Mouse (Mus musculus): Measurements from ENCODE around the gene Dpyd. TPM values are rescaled to one million over a fixed set of nuclear protein-coding genes. Genes with fewer than 3 reads are reported as not detected.

Dpyd gene
- total RNA-seq, 2 experiments from 2014 or later = not detected

DNA sequence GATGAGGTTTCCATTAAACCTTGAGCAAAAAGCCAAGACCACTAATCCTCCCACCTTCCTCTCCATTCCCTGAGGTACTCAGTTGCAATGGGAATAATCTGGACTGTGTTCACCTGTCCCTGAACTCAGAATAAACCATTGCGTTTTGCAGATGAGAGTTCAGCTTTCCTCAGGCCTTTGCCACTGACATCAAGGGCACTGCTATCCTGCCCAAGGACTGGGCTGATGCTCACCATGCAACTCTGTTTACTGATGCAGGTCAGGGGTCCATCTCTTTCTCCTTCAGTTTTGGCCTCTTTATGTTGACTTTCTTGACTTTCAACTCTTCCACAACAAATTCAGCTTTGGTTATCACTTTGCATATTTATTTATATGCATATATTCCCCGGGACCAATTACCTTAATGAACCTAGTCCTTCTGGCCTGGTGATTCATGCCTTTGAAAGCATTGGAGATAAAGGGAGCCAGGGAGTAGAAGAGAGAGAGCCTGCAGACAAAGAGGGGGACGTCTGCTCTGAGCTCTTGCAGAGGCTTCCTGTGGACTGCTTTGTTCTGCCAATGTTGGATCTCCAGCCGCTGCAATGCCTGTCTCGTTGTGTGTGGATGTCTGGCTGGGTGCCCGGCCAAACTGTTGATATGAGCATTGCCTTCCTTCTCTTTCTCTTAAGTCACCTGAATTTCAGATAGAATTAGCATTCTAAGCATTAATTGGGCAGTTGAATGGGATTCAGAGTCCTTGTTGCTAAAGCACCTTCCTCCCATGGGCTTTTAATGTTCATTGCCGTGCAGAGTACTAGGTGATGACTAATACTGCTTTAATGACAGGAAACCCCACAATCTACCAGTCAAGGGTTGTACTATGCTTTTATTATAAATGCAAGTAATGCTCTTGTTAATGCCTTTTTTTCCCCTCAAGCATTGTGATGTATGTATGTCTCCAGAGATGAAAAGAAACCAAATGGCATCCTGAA is 771.7 kb downstream of the Dpyd start:
- ATAC-seq (ENCODE audit: poor library complexity, severe bottlenecking) = no peak

DNA sequence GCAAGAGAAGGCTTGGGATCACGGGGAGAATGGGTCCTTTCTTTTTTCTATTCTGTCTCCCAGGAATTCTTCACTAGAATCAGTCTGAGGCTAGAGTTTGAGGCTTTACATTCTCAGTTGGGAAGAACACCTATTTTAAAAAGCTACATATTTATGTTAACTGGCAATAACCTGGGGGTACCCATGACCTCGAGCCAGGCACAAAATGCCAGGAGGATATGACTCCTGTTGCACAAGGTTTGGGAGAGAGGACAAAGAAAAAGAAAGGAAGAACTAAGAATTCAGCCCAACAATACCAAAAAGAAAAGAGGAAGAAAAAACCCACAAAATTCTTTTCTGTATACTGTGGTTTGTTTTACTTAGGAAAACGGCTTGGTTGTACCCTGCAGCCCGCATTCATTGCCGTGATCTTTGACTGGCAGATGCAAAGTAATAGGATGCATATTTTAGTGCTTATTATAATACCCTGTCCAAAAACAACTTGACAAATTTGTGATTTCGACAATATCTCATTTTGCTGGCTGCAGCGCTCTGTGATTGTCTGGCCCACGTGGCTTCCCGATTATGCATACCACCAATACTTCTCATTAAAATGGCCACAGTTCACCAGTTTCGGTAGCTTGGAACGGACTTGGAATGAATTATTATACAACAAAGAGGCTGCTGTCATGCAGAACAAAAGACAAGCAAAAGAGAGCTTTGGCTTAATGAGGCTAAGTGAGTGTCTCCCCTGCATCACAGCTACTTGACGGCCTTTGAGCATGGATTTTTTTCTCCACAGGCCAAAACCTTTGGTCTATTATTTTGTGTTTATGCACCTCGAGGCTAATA is 799.8 kb downstream of the Dpyd start:
- ATAC-seq (ENCODE audit: poor library complexity, severe bottlenecking) = no peak

DNA sequence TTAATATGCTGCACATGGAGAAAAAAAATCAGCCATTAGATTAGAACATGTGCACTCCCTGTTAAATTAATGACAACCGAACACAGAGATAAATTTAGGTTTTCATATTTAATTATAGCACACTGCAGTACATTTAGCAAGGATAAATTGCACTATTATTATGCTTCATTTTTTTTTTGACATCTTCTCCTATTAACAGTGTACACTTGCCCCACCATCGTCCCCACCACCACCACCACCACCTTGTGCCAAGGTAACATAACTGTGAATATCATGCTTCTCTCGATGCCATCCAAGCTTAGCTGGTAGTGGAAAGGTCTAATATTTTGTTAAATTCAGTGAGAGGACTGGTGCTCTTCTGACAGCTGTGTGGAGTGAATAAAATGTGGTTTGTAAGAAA is 800.5 kb downstream of the Dpyd start:
- no peak for ATAC-seq (ENCODE audit: poor library complexity, severe bottlenecking)

DNA sequence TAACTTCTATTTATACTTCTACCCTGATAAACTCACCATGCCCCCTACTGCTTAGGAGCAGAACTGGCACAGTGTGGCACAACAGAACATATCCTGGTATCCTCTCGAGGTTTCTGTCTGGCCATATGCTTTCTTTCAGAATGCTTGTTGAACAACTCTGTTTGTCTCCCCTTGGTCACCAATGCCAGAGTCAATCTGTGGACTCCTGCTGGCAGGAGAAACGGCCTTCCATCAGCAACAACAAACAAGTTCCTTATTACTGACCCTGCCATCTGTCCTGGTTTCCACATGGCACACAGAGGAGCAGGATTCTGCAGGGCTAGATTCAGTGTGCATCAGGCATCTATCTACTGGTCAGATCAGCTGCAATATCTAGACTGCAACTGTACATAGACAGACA is 807.0 kb downstream of the Dpyd start:
- no peak for ATAC-seq (ENCODE audit: poor library complexity, severe bottlenecking)

DNA sequence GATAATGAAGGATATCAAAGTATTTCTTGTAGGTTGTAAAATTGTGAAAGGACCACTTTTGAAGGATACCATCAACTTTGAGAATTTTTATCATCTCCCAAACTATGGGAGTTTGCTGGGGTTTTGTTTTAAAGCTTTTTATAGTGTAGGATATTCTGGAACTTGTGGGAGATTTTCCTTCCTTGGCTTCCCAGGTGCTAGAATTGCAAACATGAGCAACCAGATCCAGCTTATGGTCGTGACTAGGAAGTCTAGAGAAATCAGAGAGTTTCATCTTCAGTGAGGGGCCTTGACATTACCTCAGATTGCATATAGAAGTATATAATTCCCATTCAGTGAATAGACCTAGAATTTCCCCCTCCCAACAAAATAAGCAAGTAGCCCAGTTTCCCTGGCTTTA is 819.2 kb downstream of the Dpyd start:
- ATAC-seq (ENCODE audit: poor library complexity, severe bottlenecking) = no peak

DNA sequence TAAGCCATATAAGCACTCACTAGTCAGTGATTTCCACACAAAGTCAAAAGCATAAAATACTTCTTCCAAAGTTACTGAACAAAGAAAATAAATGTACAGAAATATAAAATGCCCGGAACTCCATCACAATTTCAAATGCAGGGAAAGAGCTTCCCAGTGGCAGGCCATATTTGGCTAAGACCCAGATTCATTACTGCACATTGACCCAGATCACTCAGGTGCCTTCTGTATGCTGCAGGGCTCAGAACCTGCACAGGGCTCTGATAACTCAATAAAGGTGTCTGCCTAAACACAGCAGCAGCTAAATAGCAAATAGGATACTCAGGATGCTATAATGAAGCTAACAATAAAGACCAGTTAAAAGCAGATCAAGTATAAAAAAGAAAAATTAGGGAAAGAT is 820.5 kb downstream of the Dpyd start:
- ATAC-seq (ENCODE audit: poor library complexity, severe bottlenecking) = no peak

DNA sequence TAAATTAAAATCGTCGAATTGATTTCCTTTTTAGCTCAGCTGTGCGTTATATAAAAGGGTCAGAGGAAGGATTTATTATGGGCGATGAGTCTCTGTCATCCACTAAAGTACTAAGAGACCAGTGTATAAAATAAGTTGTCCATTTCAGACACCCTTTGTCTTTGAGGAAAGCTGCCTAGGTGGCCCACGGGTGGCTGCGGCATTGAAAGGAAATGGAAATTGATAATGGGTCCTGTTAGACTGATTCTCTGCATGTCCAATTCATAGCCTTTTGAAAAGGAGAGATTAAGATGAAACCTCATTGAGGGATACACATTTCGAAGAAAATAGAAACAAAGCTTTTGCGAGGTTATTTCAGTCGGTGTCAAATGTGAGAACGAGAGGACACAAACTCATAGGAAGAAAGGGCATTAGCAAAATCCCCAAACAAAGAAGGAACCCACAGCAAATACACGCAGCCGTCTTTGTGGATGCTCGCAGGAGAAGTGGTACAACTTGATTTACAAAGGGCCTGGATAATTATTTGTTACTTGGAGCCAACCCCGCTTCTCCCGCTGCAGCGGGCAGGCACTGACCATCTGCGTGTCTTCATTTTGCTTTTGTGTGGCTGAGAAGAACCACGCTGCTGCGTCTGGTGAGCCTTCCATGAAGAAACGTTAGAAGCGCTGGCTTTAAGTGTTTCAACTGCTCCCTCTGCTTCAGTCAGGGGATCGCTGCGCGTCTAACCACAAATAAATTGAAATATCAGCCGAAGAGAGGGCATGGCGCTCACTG is 825.6 kb downstream of the Dpyd start:
- no peak for ATAC-seq (ENCODE audit: poor library complexity, severe bottlenecking)

DNA sequence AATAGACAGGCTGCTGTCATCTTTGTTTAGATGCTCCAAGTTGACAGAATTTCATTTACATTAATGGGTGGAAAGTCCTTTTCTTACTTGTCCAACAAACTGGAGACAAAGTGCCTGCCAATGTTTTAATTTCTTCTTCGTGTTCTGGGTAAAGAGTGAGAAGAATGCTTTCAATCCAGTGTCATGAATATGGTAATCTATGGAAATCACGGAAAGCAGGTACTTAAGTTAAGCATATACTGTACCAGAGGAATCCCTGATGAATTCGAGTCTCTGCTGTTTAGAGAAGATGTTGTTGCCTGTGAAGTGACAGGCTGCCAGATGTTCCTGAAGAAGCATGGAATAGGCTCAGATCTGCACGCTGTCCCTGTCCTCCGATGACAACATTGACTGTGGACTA is 835.3 kb downstream of the Dpyd start:
- no peak for ATAC-seq (ENCODE audit: poor library complexity, severe bottlenecking)

DNA sequence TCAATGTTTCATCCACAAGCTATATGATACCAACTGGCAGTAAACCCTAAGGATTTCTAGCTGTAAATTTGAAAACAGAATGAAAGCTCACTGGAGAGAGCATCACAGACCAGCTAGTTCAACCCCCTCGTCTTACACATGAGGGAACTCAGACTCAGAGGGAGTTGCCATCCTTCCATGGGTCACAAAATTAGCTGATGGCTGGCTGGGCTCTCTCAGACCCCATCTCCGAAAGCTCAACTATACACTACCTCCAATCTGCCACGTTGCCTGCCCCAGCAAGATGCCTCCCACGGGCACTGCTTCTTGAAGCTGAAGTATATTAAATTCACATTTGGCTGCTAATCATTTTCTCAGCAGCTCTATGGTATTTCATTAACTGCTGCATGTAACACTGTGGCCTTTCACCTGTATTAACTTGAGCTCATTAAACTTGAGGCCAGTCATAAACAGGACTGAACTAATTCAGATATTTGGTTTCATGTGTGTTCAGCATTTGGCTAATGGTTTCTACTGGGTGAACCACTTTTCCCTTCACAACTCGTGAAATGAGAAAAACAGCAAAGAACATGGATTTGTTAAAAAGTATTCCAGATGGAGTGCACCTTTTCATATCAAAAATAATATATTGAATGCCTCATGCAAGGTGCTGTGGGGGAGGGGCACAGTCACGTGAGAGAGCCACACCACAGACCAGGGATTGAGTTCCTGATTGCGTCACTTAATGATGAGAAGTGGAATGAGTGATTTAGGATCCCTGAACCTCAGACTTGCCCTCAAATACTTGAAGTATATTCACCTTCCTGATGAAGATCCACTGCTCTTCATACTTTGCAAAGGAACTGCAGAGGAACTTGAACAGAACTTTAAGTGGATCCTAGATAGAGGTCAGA is 841.2 kb downstream of the Dpyd start:
- ATAC-seq (ENCODE audit: poor library complexity, severe bottlenecking) = no peak

DNA sequence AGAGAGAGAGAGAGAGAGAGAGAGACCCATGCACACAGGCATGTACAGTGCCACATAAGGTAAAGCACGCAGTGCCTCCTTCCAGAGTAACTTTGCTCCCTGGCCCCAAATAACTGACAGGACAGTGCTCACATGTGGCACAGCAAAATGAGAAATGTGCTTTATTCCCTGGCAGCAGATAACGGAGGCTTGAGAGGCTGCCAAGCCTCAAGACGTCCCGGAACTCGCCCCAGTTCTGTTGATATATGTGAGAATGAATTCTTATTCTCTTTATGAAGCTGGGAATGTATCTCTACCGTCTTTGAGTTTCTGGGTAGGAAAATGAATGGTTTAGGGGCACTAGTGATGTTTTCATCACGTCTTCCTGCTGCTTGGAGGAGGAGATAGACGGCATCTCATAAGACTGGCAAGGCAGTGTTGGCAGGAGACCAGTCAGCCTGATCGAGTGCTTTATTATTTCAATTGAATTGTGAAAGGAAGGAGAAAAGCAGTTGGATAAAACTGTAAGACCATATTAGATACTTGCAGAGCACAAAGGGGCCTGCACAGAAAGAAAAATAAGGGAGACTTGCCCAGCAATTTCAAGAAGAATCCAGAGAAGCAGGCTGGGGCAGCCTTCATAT is 857.3 kb downstream of the Dpyd start:
- ATAC-seq (ENCODE audit: poor library complexity, severe bottlenecking) = no peak

DNA sequence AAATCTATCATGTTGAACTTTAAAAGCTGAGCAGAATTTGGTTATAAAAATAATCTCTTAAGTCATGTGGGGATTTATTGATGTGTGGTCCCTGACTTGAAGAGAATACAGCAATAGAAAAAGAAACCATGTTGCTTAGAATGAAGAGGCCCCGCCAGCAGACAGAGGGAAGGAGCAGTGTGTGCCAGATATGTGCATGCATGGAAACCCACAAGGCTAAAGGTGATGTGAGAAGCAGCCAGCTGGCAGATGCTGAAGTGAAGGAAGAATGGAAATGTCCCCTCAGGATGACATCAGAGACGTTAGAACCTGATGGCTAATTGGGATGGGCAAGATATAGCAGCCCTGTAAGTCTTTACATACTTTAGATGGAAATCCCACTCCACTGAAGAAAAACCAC is 857.8 kb downstream of the Dpyd start:
- no peak for ATAC-seq (ENCODE audit: poor library complexity, severe bottlenecking)

DNA sequence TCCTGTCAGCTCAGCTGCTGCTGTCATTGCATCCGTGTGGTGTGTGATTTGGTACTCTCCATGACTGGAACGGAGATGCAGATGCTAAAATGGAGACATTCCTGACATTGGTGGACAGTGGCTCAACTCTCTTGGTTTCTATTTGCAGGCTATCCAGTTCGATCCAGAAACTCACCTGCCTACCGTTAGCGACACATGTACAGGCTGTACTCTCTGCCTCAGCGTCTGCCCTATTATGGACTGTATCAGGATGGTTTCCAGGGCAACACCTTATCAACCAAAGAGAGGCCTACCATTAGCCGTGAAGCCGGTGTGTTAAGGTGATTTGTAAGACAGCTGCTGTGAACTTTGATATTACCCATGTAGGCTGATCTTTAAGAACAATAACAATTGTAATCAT is 869.4 kb downstream of the Dpyd start:
- ATAC-seq (ENCODE audit: poor library complexity, severe bottlenecking) = no peak

DNA sequence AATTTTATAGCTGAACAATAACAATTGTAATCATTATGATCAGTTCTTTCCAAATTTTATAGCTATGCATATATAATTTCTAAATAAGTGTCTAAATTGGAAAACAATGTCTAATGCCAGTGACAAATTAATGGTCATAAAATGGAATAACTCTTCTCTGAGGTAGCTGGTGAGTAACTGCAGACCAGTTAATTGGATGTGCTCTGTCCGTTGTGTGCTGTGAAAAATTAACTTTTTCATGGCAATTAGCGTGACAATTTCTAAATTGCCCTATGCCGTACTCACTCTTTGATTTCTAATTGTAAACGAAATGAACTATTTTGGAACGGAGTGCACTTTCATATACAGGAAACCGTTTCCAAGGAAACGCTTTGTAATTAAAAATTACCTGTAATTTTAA is 869.8 kb downstream of the Dpyd start:
- ATAC-seq (ENCODE audit: poor library complexity, severe bottlenecking) = no peak

DNA sequence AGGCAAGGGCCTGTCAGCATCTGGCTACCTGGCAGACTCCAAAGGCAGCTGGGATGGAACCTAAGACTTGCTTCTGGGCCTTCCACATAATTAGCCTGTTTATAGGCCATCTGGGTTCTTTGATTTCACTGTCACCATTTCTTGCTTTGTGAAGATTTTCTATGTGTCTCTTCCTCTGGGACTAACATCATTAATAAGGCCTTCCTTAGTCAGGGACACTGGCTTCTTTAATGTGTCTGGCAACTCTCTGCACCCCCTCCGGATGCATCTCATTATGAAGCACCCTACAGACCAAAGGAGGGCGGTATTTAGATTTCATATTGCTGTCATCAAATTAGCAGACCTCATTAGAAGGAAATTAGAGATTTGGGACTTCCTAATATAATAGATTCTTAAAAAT is 885.6 kb downstream of the Dpyd start:
- ATAC-seq (ENCODE audit: poor library complexity, severe bottlenecking) = no peak

DNA sequence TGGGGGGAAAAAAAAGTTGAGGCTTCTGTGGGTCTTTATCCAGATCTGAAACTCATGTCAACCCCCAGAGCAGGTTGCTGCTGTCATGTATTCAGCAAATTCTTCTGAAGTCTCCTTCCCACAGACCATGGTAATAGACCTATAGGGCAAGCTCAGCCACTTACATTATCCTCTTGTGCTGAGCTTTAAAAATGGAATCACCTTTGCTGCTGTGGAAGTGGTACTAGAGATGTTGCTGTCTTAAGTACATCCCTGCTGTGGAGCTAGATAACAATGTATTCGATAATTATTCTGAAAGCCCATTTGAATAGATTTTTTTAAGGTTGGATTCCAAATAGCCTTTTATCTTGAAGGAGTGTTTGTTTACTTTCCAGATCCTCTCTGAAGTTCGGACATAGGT is 902.1 kb downstream of the Dpyd start:
- no peak for ATAC-seq (ENCODE audit: poor library complexity, severe bottlenecking)

DNA sequence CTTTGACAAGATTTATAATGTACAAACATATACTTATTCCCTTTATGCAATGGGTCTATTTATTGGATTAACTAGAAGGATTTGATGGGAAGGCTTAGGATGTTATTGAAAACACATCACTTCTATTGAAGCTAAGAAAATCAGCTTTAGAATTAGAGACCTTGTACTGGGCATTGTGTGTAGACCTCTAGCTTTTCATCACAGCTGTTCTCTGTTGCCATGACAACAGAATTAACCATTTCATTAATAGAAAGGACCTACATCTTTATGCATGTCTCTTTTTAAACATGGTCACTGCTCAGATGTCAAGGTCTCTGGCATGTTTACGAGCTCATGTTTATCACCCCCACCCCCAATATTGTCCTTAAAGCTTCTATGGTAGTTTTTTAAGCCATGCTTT is 902.5 kb downstream of the Dpyd start:
- ATAC-seq (ENCODE audit: poor library complexity, severe bottlenecking) = no peak

DNA sequence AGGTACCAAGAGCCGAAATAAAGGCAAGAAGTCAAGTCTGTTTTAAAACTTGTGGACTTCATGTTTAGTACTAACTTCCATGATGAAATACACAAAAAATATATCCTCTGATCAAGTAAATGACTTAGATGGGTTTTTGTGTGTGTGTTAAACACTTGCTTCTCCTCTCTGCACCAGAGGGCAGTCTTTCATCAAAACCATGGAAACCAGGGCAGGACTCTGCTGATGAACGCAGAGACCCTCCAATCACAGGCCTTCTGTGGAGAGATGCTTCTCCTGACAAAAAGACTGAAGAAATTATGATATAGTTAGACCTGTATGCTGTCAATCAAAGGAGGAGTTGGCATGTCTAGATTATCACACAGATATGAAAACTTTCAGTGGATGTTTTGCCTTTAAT is 905.8 kb downstream of the Dpyd start:
- ATAC-seq (ENCODE audit: poor library complexity, severe bottlenecking) = no peak
